Mouse (Mus musculus): ENCODE results near the gene Fam89b. TPM values are rescaled to one million over a fixed set of nuclear protein-coding genes. Genes with fewer than 3 reads are reported as not detected.

The Fam89b gene
- polyA plus RNA-seq, 1 experiment from 2014 or later = 98.4 TPM

GRCm38 (mm10) chr19:5692086-5692912 lies 37.2 kb downstream of the Fam89b start:
- no peaks in the 10 kb centered on the region for H3K9me3 ChIP-seq (ENCODE audit: control insufficient read depth, low read depth, low read length)
- H3K9ac ChIP-seq (replicated peaks; ENCODE audit: low read depth, low read length) = peak overlapping the region; percentile 92
- H3K4me2 ChIP-seq (replicated peaks; ENCODE audit: low read depth, low read length) = peak overlapping the region; percentile 98
- H3K4me1 ChIP-seq (ENCODE audit: control insufficient read depth, insufficient read depth, low read length) = peaks cover 34% of the 10 kb centered on the region
- no peak for ATAC-seq (ENCODE audit: insufficient number of reproducible peaks, insufficient read depth, low FRiP score, low read depth)
- H3K36me3 ChIP-seq (ENCODE audit: control insufficient read depth, insufficient read depth, low read length) = peaks cover 48% of the 10 kb centered on the region
- peak overlapping the region; percentile 97 for H3K4me3 ChIP-seq (ENCODE audit: low read depth, low read length)
- WGBS = 63% methylated on average over 10 of the region's 10 CpGs
- H3K27me3 ChIP-seq (ENCODE audit: control insufficient read depth, insufficient read depth, low read length) = no peaks in the 10 kb centered on the region
- H3K27ac ChIP-seq (ENCODE audit: low read length) = peak overlapping the region; percentile 78; the same call in 1 of the 2 replicates

- no peak for ATAC-seq (ENCODE audit: insufficient number of reproducible peaks, insufficient read depth, low FRiP score, low read depth)
- H3K4me3 ChIP-seq (ENCODE audit: low read depth, low read length) = peak overlapping the region; percentile 97
- H3K9ac ChIP-seq (replicated peaks; ENCODE audit: low read depth, low read length) = peak overlapping the region; percentile 92
- H3K36me3 ChIP-seq (ENCODE audit: control insufficient read depth, insufficient read depth, low read length) = peaks cover 41% of the 10 kb centered on the region
- no peaks in the 10 kb centered on the region for H3K9me3 ChIP-seq (ENCODE audit: control insufficient read depth, low read depth, low read length)
- peaks cover 36% of the 10 kb centered on the region for H3K4me1 ChIP-seq (ENCODE audit: control insufficient read depth, insufficient read depth, low read length)
- 71% methylated on average over 5 of the region's 5 CpGs for whole genome bisulfite sequencing
- H3K27ac ChIP-seq (ENCODE audit: low read length) = peak overlapping the region; percentile 78; the same call in 1 of the 2 replicates
- H3K27me3 ChIP-seq (ENCODE audit: control insufficient read depth, insufficient read depth, low read length) = no peaks in the 10 kb centered on the region
- peak overlapping the region; percentile 98 for H3K4me2 ChIP-seq (replicated peaks; ENCODE audit: low read depth, low read length)
Measured at GRCm38 (mm10) chr19:5691601-5692000, 37.9 kb downstream of the Fam89b start.

- H3K4me1 ChIP-seq (ENCODE audit: control insufficient read depth, insufficient read depth, low read length) = peaks cover 36% of the 10 kb centered on the region
- WGBS = 49% methylated on average over 15 of the region's 15 CpGs
- H3K36me3 ChIP-seq (ENCODE audit: control insufficient read depth, insufficient read depth, low read length) = peaks cover 41% of the 10 kb centered on the region
Measured at GRCm38 (mm10) chr19:5690343-5690735, 39.1 kb downstream of the Fam89b start.

GRCm38 (mm10) chr19:5689565-5690342 lies 39.7 kb downstream of the Fam89b start:
- peak; percentile 66 for ATAC-seq (ENCODE audit: insufficient number of reproducible peaks, insufficient read depth, low FRiP score, low read depth)
- Histone ChIP-seq H3K4me1 (ENCODE audit: control insufficient read depth, insufficient read depth, low read length) (peaks cover 36% of the 10 kb centered on the region), H3K4me2 (replicated peaks; ENCODE audit: low read depth, low read length) (peak overlapping the region; percentile 98), H3K27ac (ENCODE audit: low read length) (peak overlapping the region; percentile 94), H3K9ac (replicated peaks; ENCODE audit: low read depth, low read length) (peak overlapping the region; percentile 92), H3K36me3 (ENCODE audit: control insufficient read depth, insufficient read depth, low read length) (peaks cover 41% of the 10 kb centered on the region), H3K9me3 (ENCODE audit: control insufficient read depth, low read depth, low read length) (no peaks in the 10 kb centered on the region), H3K4me3 (ENCODE audit: low read depth, low read length) (peak overlapping the region; percentile 97), H3K27me3 (ENCODE audit: control insufficient read depth, insufficient read depth, low read length) (no peaks in the 10 kb centered on the region)
- 2% methylated on average over 38 of the region's 42 CpGs for WGBS

More at GRCm38 (mm10) chr19:5690343-5690735, 39.1 kb downstream of the Fam89b start:
- Histone ChIP-seq H3K4me3 (ENCODE audit: low read depth, low read length) (peak overlapping the region; percentile 97), H3K9ac (replicated peaks; ENCODE audit: low read depth, low read length) (peak overlapping the region; percentile 92), H3K27ac (ENCODE audit: low read length) (peak overlapping the region; percentile 94; the same call in 1 of the 2 replicates), H3K27me3 (ENCODE audit: control insufficient read depth, insufficient read depth, low read length) (no peaks in the 10 kb centered on the region), H3K9me3 (ENCODE audit: control insufficient read depth, low read depth, low read length) (no peaks in the 10 kb centered on the region), H3K4me2 (replicated peaks; ENCODE audit: low read depth, low read length) (peak overlapping the region; percentile 98)
- ATAC-seq (ENCODE audit: insufficient number of reproducible peaks, insufficient read depth, low FRiP score, low read depth) = no peak

GRCm38 (mm10) chr19:5689088-5689428 lies 40.4 kb downstream of the Fam89b start:
- peak overlapping the region; percentile 97 for H3K4me3 ChIP-seq (ENCODE audit: low read depth, low read length)
- H3K9ac ChIP-seq (replicated peaks; ENCODE audit: low read depth, low read length) = peak overlapping the region; percentile 92; the same call in 1 of the 2 replicates
- WGBS = 1% methylated on average over 7 of the region's 7 CpGs
- H3K27ac ChIP-seq (ENCODE audit: low read length) = peak overlapping the region; percentile 94
- H3K36me3 ChIP-seq (ENCODE audit: control insufficient read depth, insufficient read depth, low read length) = peaks cover 43% of the 10 kb centered on the region
- H3K9me3 ChIP-seq (ENCODE audit: control insufficient read depth, low read depth, low read length) = no peaks in the 10 kb centered on the region
- H3K27me3 ChIP-seq (ENCODE audit: control insufficient read depth, insufficient read depth, low read length) = no peaks in the 10 kb centered on the region
- H3K4me1 ChIP-seq (ENCODE audit: control insufficient read depth, insufficient read depth, low read length) = peaks cover 36% of the 10 kb centered on the region
- H3K4me2 ChIP-seq (replicated peaks; ENCODE audit: low read depth, low read length) = peak overlapping the region; percentile 98
- ATAC-seq (ENCODE audit: insufficient number of reproducible peaks, insufficient read depth, low FRiP score, low read depth) = no peak

- ATAC-seq (ENCODE audit: insufficient number of reproducible peaks, insufficient read depth, low FRiP score, low read depth) = peak; percentile 89
- H3K27ac ChIP-seq (ENCODE audit: low read length) = peak within 1 kb of the TSS; percentile 94
- under 1% methylated on average over 69 of the region's 69 CpGs for WGBS
Measured at GRCm38 (mm10) chr19:5688200-5689087, 41.0 kb downstream of the Fam89b start, which contains the start of the genes Map3k11 and Pcnx3. Gene Map3k11, plus strand, starts transcription at chr19:5688742. Gene Pcnx3, minus strand, starts transcription at chr19:5688908.

GRCm38 (mm10) chr19:5687738-5688137 lies 41.7 kb downstream of the Fam89b start:
- H3K9me3 ChIP-seq (ENCODE audit: control insufficient read depth, low read depth, low read length) = no peaks in the 10 kb centered on the region
- no peaks in the 10 kb centered on the region for H3K27me3 ChIP-seq (ENCODE audit: control insufficient read depth, insufficient read depth, low read length)
- peak overlapping the region; percentile 85 for H3K9ac ChIP-seq (replicated peaks; ENCODE audit: low read depth, low read length)
- H3K4me2 ChIP-seq (replicated peaks; ENCODE audit: low read depth, low read length) = peak overlapping the region; percentile 98
- peak overlapping the region; percentile 97 for H3K4me3 ChIP-seq (ENCODE audit: low read depth, low read length)
- peak overlapping the region; percentile 94; the same call in 1 of the 2 replicates for H3K27ac ChIP-seq (ENCODE audit: low read length)
- H3K36me3 ChIP-seq (ENCODE audit: control insufficient read depth, insufficient read depth, low read length) = peaks cover 44% of the 10 kb centered on the region
- WGBS = 13% methylated on average over 9 of the region's 9 CpGs
- ATAC-seq (ENCODE audit: insufficient number of reproducible peaks, insufficient read depth, low FRiP score, low read depth) = no peak
- H3K4me1 ChIP-seq (ENCODE audit: control insufficient read depth, insufficient read depth, low read length) = peaks cover 33% of the 10 kb centered on the region

More at GRCm38 (mm10) chr19:5688200-5689087, 41.0 kb downstream of the Fam89b start, which contains the start of the genes Map3k11 and Pcnx3:
- peak within 1 kb of the TSS; percentile 97 for H3K4me3 ChIP-seq (ENCODE audit: low read depth, low read length)
- peak within 1 kb of the TSS; percentile 98 for H3K4me2 ChIP-seq (replicated peaks; ENCODE audit: low read depth, low read length)
- H3K27me3 ChIP-seq (ENCODE audit: control insufficient read depth, insufficient read depth, low read length) = no peaks in the 10 kb centered on the region
- peak within 1 kb of the TSS; percentile 92 for H3K9ac ChIP-seq (replicated peaks; ENCODE audit: low read depth, low read length)
- peaks cover 34% of the 10 kb centered on the region for H3K4me1 ChIP-seq (ENCODE audit: control insufficient read depth, insufficient read depth, low read length)
- H3K36me3 ChIP-seq (ENCODE audit: control insufficient read depth, insufficient read depth, low read length) = peaks cover 43% of the 10 kb centered on the region
- H3K9me3 ChIP-seq (ENCODE audit: control insufficient read depth, low read depth, low read length) = no peaks in the 10 kb centered on the region

Data from stomach, embryonic 14.5 days (tissue).